Comparison of ENCODE assay signal across 21 mouse cellular contexts in genomic region chr6:127247343-127247742, GRCm38 (mm10).
DNase-seq lines count a peak whose midpoint lies in the region; ATAC-seq and TF ChIP-seq lines count a peak whose summit lies in the region.
"Had no signal": no experiment of that assay in that cellular context is flagged by ENCODE, and none has a peak within 500 bp of the region (broad histone marks: within the 10 kb centered on the region; RNA-seq: fewer than 3 reads in every experiment).

No protein-coding gene starts in this region.

- 0 out of 2 replicates have a peak, but pooled peaks cover 3% of the 10 kb centered on the region for H3K9me3 ChIP-seq in hindbrain, embryonic 10.5 days
- H3K9me3 ChIP-seq in hindbrain, embryonic 12.5 days (replicated peaks) = no peaks in the 10 kb centered on the region
- H3K9me3 ChIP-seq: embryonic facial prominence, embryonic 15.5 days; forebrain, embryonic 13.5 days; G1E; heart, embryonic 12.5 days had no signal

- DNase-seq in hindbrain, embryonic 10.5 days (ENCODE audit: low spot score) = no peak
- peak; percentile 11 for DNase-seq in thymus, postnatal 14 days
- no peak for DNase-seq in thymus, adult 2 months
- peak; percentile 49 for DNase-seq in embryo, embryonic 9.5 days (ENCODE audit: extremely low spot score)
- DNase-seq in yolk sac, embryonic 10.5 days (ENCODE audit: low spot score) = peak; percentile 7
- no peak for DNase-seq in adrenal gland, adult (ENCODE audit: inconsistent age in 2 of 2, low spot score in 1 of 2)
- DNase-seq: adrenal gland, postnatal 10 days; cerebellum, adult 18-20 months; cerebellum, adult 9-11 months; gastrocnemius, adult 2 months; gastrocnemius, postnatal 25 days had no signal

- TF ChIP-seq CTCF in thymus, adult 2 months (IDR thresholded peaks at IDR 0.05; ENCODE audit: borderline replicate concordance, control insufficient read depth, extremely low read depth, insufficient read depth, low read length, poor library complexity) = no peak

- H3K36me3 ChIP-seq in hindbrain, embryonic 10.5 days = no peaks in the 10 kb centered on the region
- no peaks in the 10 kb centered on the region for H3K36me3 ChIP-seq in hindbrain, embryonic 12.5 days
- H3K36me3 ChIP-seq in thymus, adult 2 months (ENCODE audit: control insufficient read depth, insufficient read depth, low read length) = no peaks in the 10 kb centered on the region
- H3K36me3 ChIP-seq: embryonic facial prominence, embryonic 15.5 days; G1E; heart, embryonic 12.5 days had no signal

- peaks cover 60% of the 10 kb centered on the region for H3K4me1 ChIP-seq in hindbrain, embryonic 10.5 days (replicated peaks)
- peaks cover 28% of the 10 kb centered on the region for H3K4me1 ChIP-seq in hindbrain, embryonic 12.5 days
- H3K4me1 ChIP-seq in thymus, adult 2 months (replicated peaks; ENCODE audit: control insufficient read depth, insufficient read depth, low read length) = peaks cover 29% of the 10 kb centered on the region

- TF ChIP-seq POLR2A in thymus, adult 2 months (IDR thresholded peaks at IDR 0.05; ENCODE audit: control insufficient read depth, extremely low read depth, insufficient read depth, low read length, poor library complexity) = no peak

- H3K4me2 ChIP-seq in hindbrain, embryonic 12.5 days (replicated peaks) = no peak overlapping the region
- H3K4me2 ChIP-seq: embryonic facial prominence, embryonic 15.5 days; forebrain, embryonic 13.5 days; heart, embryonic 12.5 days had no signal

- WGBS in hindbrain, embryonic 10.5 days = 27% methylated on average over 5 of the region's 5 CpGs
- 22% methylated on average over 5 of the region's 5 CpGs for WGBS in hindbrain, embryonic 12.5 days
- 72% methylated on average over 5 of the region's 5 CpGs for WGBS in thymus, adult 2 months

- peak overlapping the region; percentile 37; the same call in 1 of the 2 replicates for H3K27ac ChIP-seq in hindbrain, embryonic 10.5 days
- no peak overlapping the region for H3K27ac ChIP-seq in hindbrain, embryonic 12.5 days
- H3K27ac ChIP-seq in thymus, adult 2 months (ENCODE audit: control insufficient read depth, insufficient read depth, low read length) = no peak overlapping the region
- H3K27ac ChIP-seq: embryonic facial prominence, embryonic 15.5 days; forebrain, embryonic 13.5 days; gastrocnemius, adult 2 months had no signal

- no peak overlapping the region for H3K4me3 ChIP-seq in hindbrain, embryonic 10.5 days
- no peak overlapping the region for H3K4me3 ChIP-seq in hindbrain, embryonic 12.5 days
- H3K4me3 ChIP-seq in thymus, adult 2 months (ENCODE audit: control insufficient read depth, insufficient read depth, low read length) = no peak overlapping the region
- H3K4me3 ChIP-seq: embryonic facial prominence, embryonic 15.5 days; erythroblast, embryonic 14.5 days; forebrain, embryonic 13.5 days; gastrocnemius, adult 2 months; heart, embryonic 12.5 days had no signal

- ATAC-seq in hindbrain, embryonic 12.5 days (ENCODE audit: low FRiP score) = no peak
- no peak for ATAC-seq in cerebellum, adult (ENCODE audit: insufficient number of reproducible peaks, low FRiP score, low TSS enrichment)
- ATAC-seq: forebrain, embryonic 13.5 days; hindbrain, embryonic 16.5 days; inflammation-experienced regulatory T-cells, adult 6 months; intestine, postnatal 0 days had no signal

- 0 out of 2 replicates have a peak, but pooled peaks cover 9% of the 10 kb centered on the region for H3K27me3 ChIP-seq in hindbrain, embryonic 10.5 days (ENCODE audit: insufficient read depth, poor library complexity, severe bottlenecking)
- peaks cover 5% of the 10 kb centered on the region; the same call in 1 of the 2 replicates for H3K27me3 ChIP-seq in hindbrain, embryonic 12.5 days
- H3K27me3 ChIP-seq in thymus, adult 2 months (ENCODE audit: control insufficient read depth, insufficient read depth, low read length) = no peaks in the 10 kb centered on the region
- H3K27me3 ChIP-seq: embryonic facial prominence, embryonic 15.5 days; forebrain, embryonic 13.5 days had no signal

- H3K9ac ChIP-seq in hindbrain, embryonic 12.5 days = no peak overlapping the region
- H3K9ac ChIP-seq: embryonic facial prominence, embryonic 15.5 days; forebrain, embryonic 13.5 days; heart, embryonic 12.5 days had no signal

Comparison
In these comparisons a context has a peak if more than half of its experiments do, and no peak if none do; other contexts are left out.
1. DNase-seq: peak in thymus, postnatal 14 days (single experiment), embryo, embryonic 9.5 days (single experiment) and yolk sac, embryonic 10.5 days (single experiment); none in hindbrain, embryonic 10.5 days (single experiment), thymus, adult 2 months (single experiment) and adrenal gland, adult (0 of 2).